ENCODE assay signal across 8 mouse cellular contexts in the genomic region with DNA sequence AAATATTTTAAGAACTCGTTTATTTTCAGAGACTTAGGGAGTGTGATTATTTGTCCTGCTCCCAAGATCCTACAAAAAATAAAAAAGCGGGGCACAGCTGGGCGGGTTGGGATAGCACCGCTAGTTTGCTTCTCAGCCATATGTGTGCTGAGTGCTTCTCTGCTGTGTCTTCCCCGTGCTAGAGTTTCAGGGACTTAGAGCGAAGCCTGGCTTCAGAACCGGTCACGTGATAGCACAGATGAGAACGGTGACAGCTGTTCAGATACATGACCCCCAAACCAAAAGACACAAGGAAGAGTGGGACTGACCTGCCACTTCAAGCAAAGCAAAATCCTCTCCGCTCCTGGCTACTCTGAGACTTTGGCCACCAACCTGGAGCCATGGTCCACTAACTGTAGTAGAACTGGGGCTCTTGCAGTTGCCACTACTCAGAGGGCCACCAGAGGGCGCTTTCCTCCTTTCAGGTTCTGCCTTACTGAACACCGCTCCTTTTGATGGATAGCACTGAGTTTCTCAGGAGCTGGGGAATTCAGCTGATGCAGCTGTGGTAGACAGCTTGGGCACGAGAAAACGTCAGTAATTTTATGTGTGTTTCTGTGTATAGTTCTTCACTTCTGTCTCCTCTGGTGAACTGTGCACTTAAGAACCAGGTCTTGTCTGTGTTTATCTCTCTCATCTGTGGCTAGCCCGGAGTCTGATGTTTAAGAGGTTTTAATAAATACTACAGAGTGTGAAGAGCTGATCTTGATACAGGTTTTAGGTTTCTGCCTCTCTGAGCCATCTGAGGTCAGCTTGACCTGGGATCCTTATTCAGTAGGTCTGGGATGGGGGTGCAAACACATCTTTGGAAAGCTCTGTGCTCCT.
A peak's percentile ranks its signal among the peaks of the same experiment; 100 is the strongest.
DNase-seq lines count a peak whose midpoint lies in the region; ATAC-seq and TF ChIP-seq lines count a peak whose summit lies in the region.

No protein-coding gene starts in this region.

- H3K4me3 ChIP-seq in cortical plate, adult 2 months (ENCODE audit: insufficient read depth, low read length) = no peak overlapping the region
- H3K4me3 ChIP-seq in left cerebral cortex, adult 2 months = no peak overlapping the region

- intact Hi-C loops in left cerebral cortex, adult 2 months (cut with DNase I) = loop anchor here (2.0 to 5.0 kb wide), 3 partner anchors 140 to 420 kb away; no protein-coding TSS in a partner anchor

- H3K4me1 ChIP-seq in cortical plate, adult 2 months (ENCODE audit: control insufficient read depth, insufficient read depth, low read length) = no peaks in the 10 kb centered on the region

- TF ChIP-seq POLR2A in cortical plate, adult 2 months (IDR thresholded peaks at IDR 0.05; ENCODE audit: extremely low read depth, insufficient read depth, low read length) = no peak

- no peak overlapping the region for H3K27ac ChIP-seq in cortical plate, adult 2 months (ENCODE audit: insufficient read depth, low read length)
- no peak overlapping the region for H3K27ac ChIP-seq in left cerebral cortex, adult 2 months

- peak; percentile 88 for DNase-seq in gastrocnemius, postnatal 10 days
- peak; percentile 76 for DNase-seq in hindlimb bud, embryonic 11.5 days (ENCODE audit: extremely low spot score, low read depth, low spot score)
- peak; percentile 84 to 85 for DNase-seq in left cerebral cortex, adult 2 months (ENCODE audit: extremely low spot score in 1 of 2, low spot score in 2 of 2)
- DNase-seq in right cerebral cortex, postnatal 10 days (ENCODE audit: low spot score in 2 of 2) = peak; percentile 89 to 93
- DNase-seq in urinary bladder, postnatal 14 days (ENCODE audit: low spot score) = peak; percentile 87

- peak; percentile 40 for ATAC-seq in activated CD4-positive, CD25-positive, alpha-beta regulatory T cell, adult 4 months
- peak; percentile 76 for ATAC-seq in megakaryocyte, adult 5-6 weeks (ENCODE audit: poor library complexity, severe bottlenecking)

- TF ChIP-seq CTCF in cortical plate, adult 2 months (IDR thresholded peaks at IDR 0.05; ENCODE audit: extremely low read depth, insufficient read depth, low read length) = peak; percentile 84
- peak; percentile 98 for TF ChIP-seq CTCF in left cerebral cortex, adult 2 months (IDR thresholded peaks at IDR 0.05)
